Mouse (Mus musculus): ENCODE measurements around the gene Ascc1. TPM values are rescaled to one million over a fixed set of nuclear protein-coding genes. Genes with fewer than 3 reads are reported as not detected.

Gene Ascc1
- total RNA-seq, 2 experiments from 2014 or later, result 24.3 to 29.9 TPM

DNA sequence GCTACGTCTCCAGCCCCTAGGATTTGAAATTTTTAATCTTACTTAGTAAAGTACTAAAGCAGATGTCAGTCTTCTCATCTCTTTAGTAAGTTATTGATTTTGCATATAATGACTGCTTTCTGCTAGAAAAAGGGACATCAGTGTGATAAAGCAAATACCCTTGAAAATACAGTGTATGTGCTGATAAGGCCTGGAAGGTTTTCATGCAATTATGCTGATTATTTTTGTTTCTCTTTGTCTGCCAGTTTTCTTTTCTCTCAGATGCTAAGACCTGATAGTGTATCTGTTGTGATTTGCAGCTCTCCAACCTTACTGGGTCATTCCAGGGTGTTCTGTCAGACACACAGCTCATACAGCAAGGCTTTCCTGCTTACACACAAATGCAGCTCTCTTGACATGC lies 72.6 kb downstream of the Ascc1 start:
- no peak for ATAC-seq (ENCODE audit: poor library complexity, severe bottlenecking)

- no peak for ATAC-seq (ENCODE audit: poor library complexity, severe bottlenecking)
These were observed 74.6 kb downstream of the Ascc1 start for GRCm38 (mm10) chr10:60077226-60077625.

DNA sequence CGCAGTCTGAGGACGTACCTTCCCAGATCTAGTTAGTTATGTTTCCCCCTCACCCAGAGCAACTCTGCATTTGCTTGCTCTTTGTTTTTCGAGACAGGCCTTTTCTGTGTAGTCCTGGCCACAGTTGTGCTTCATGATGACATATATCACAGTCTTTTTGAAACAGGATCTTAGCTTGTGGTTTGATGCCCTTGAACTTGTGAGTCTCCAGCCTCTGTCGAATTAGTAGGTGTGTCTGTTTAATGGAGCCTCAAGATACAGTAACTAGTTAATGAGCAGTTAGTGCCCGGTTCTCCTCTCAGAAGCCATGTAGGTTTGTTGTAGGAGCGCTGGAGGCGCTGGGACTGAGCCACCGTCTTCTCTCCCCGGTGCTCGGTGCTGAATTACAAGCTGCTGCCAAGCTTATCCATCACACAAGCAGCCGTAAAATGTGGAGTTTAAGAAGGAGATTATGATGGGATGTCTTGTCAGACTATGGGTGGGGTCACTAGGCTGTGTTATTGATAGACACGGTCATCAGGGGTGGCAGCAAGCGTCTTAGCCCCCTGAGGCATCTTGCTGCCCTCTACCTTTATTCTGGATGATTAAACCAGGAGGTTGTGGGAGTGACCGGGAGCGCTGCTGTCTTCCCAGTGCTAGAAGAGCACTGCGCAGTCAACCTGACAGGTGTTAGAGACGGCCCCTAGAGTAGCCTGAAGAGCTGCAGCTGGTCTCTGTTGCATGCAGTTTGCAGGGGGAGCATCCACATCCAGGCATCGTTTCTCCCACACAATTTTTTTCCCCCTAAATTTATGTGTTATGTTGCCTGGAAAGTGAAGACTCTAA lies 75.3 kb downstream of the Ascc1 start:
- no peak for ATAC-seq (ENCODE audit: poor library complexity, severe bottlenecking)

GRCm38 (mm10) chr10:60078561-60078917 lies 75.9 kb downstream of the Ascc1 start:
- no peak for ATAC-seq (ENCODE audit: poor library complexity, severe bottlenecking)

GRCm38 (mm10) chr10:60080171-60080570 lies 77.6 kb downstream of the Ascc1 start:
- no peak for ATAC-seq (ENCODE audit: poor library complexity, severe bottlenecking)

DNA sequence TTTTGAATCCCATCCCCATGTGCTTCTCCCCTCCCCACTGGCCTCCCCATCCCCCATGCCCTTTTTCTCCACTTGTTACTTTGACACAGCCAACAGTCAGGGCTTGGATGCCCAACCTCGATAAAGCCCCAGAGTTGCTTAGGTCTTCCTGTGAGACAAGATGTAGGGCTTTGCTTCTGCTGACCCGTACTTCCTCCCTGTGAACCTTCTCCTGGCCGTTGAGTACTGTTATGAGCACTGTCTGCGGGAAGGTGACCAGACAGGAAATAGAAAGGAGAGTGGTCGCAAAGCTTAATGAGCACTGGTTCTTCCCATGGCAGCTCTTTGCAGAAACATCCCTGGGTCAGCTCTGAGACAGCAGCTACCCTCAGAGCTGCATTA lies 78.0 kb downstream of the Ascc1 start:
- peak; percentile 28; the same call in 1 of the 2 replicates for ATAC-seq (ENCODE audit: poor library complexity, severe bottlenecking)

- ATAC-seq (ENCODE audit: poor library complexity, severe bottlenecking), result peak; percentile 29; the same call in 1 of the 2 replicates
These were observed 78.6 kb downstream of the Ascc1 start for GRCm38 (mm10) chr10:60080982-60081825.

GRCm38 (mm10) chr10:60081905-60082304 lies 79.3 kb downstream of the Ascc1 start:
- 0 out of 2 replicates have a peak, but pooled peaks have one; percentile 7 for ATAC-seq (ENCODE audit: poor library complexity, severe bottlenecking)

DNA sequence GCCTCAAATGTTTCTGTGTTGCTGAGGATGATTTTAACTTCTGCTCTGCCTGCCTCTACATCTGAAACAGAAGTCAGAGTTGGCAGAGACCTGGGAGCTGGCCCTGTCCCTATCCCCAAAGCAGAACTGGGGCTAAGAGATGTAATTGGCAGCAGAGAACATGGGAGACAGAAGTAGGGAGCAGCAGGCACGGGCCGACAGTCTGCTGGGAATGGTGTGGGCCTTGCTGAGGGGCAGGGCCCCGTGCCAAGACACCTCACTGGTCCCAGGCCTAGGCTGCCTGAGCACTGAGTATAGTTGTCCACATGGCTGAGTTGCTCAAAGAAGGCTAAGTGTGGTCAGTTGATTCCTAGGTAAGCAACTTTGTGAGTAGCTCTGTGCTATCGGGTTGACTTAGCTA lies 81.5 kb downstream of the Ascc1 start:
- ATAC-seq (ENCODE audit: poor library complexity, severe bottlenecking), result no peak

- no peak for ATAC-seq (ENCODE audit: poor library complexity, severe bottlenecking)
These were observed 89.7 kb downstream of the Ascc1 start for GRCm38 (mm10) chr10:60092311-60092710.

DNA sequence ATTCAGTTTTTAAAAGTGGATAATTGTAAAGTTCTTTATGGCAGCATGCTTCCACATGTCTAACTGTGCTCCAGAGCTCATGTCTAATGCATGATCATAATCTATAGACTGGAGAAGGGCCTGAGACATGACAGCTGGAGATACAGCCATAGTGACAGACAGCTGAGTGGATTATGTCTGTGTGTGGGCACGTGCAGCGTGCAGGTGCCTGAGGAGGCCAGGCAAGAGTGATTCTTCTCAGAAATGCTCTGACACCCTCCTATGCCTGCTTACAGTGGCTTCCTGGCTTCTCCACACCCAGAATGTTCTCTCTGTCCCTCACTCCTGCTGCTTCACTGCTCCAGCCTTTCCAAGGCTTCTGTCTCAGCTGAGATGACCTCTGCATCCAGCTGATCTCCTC lies 91.1 kb downstream of the Ascc1 start:
- ATAC-seq (ENCODE audit: poor library complexity, severe bottlenecking), result no peak

- ATAC-seq (ENCODE audit: poor library complexity, severe bottlenecking), result no peak
These were observed 93.0 kb downstream of the Ascc1 start for GRCm38 (mm10) chr10:60095558-60095957.

- ATAC-seq (ENCODE audit: poor library complexity, severe bottlenecking), result no peak
These were observed 93.7 kb downstream of the Ascc1 start for GRCm38 (mm10) chr10:60096302-60096701.

- no peak for ATAC-seq (ENCODE audit: poor library complexity, severe bottlenecking)
These were observed 94.5 kb downstream of the Ascc1 start for GRCm38 (mm10) chr10:60097146-60097545.

- no peak for ATAC-seq (ENCODE audit: poor library complexity, severe bottlenecking)
These were observed 95.2 kb downstream of the Ascc1 start for GRCm38 (mm10) chr10:60097774-60098173.

GRCm38 (mm10) chr10:60105391-60106145 lies 103.0 kb downstream of the Ascc1 start:
- no peak for ATAC-seq (ENCODE audit: poor library complexity, severe bottlenecking)

DNA sequence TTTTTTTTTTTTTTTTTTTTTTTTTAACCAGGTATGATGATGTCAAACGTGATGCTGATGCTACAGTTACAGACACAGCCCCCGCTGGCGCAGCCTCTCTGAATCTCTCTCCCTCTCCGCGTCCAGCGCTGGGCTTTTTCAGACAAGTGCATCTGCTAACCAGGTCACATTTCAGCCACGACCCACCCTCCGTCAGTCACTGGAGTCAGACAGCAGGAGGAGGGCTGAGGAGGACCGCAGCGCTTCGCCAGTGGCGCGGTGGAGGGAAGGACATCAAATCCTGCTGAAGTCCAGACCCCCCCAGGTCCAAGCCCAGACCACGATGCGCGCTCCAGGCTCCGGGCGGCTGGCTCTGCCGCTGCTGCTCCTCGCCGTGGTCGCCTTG lies 103.5 kb downstream of the Ascc1 start, which contains the start of gene Spock2:
Gene Spock2, plus strand, starts transcription at position 74 of the 385 bp plus-strand sequence.
- ATAC-seq (ENCODE audit: poor library complexity, severe bottlenecking), result no peak

- ATAC-seq (ENCODE audit: poor library complexity, severe bottlenecking), result no peak; the same call in 1 of the 2 replicates
These were observed 104.1 kb downstream of the Ascc1 start for GRCm38 (mm10) chr10:60106531-60107186.

GRCm38 (mm10) chr10:60107448-60107847 lies 104.8 kb downstream of the Ascc1 start:
- ATAC-seq (ENCODE audit: poor library complexity, severe bottlenecking), result no peak

- no peak for ATAC-seq (ENCODE audit: poor library complexity, severe bottlenecking)
These were observed 105.9 kb downstream of the Ascc1 start for GRCm38 (mm10) chr10:60108321-60109111.
